Mouse (Mus musculus): ENCODE data around the gene Aagab.

Gene Aagab

GRCm38 (mm10) chr9:63655092-63655491 is 52.6 kb downstream of the Aagab start:
- TF ChIP-seq POU5F1 (IDR thresholded peaks at IDR 0.05; ENCODE audit: borderline replicate concordance, low read length) (no peak), CTCF (conservative IDR thresholded peaks at IDR 0.05; ENCODE audit: low read length) (no peak), NANOG (IDR thresholded peaks at IDR 0.05; ENCODE audit: borderline replicate concordance, low read length) (no peak)
- Histone ChIP-seq H3K27me3 (ENCODE audit: insufficient read depth, low read length) (no peaks in the 10 kb centered on the region), H3K36me3 (ENCODE audit: insufficient read depth, low read length) (peaks cover 26% of the 10 kb centered on the region)

DNA sequence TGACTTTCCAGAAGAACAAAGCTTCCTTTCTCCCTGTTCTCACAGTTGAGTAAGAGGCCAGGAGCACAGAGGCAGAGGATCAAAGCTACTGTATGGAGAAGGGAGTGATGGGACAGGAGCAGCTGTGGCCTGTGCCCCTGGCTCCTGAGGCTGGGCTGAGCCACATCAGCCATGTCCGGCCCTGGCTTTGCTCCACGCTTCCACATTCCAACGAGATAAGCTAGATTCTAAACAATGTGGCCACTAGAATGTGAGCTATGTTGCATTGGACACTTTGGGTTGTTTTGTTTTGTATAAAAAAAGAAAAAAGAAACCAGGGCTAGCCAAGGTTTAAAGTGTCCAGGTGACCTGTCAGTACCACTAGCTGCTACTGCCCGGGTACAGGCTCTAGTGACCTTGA is 54.7 kb downstream of the Aagab start:
- TF ChIP-seq CTCF (conservative IDR thresholded peaks at IDR 0.05; ENCODE audit: low read length): no peak
- no peak for TF ChIP-seq NANOG (IDR thresholded peaks at IDR 0.05; ENCODE audit: borderline replicate concordance, low read length)
- TF ChIP-seq POU5F1 (IDR thresholded peaks at IDR 0.05; ENCODE audit: borderline replicate concordance, low read length): no peak
- Histone ChIP-seq H3K4me1 (replicated peaks; ENCODE audit: low read depth, low read length) (peaks cover 8% of the 10 kb centered on the region), H3K27me3 (ENCODE audit: insufficient read depth, low read length) (no peaks in the 10 kb centered on the region), H3K36me3 (ENCODE audit: insufficient read depth, low read length) (peaks cover 21% of the 10 kb centered on the region), H3K4me3 (replicated peaks; ENCODE audit: low read length) (no peak overlapping the region), H3K9me3 (ENCODE audit: low read length) (no peaks in the 10 kb centered on the region)

More at GRCm38 (mm10) chr9:63655092-63655491, 52.6 kb downstream of the Aagab start:
- Histone ChIP-seq H3K4me3 (replicated peaks; ENCODE audit: low read length) (no peak overlapping the region), H3K9me3 (ENCODE audit: low read length) (no peaks in the 10 kb centered on the region), H3K4me1 (replicated peaks; ENCODE audit: low read depth, low read length) (peaks cover 22% of the 10 kb centered on the region)

- TF ChIP-seq POU5F1 (IDR thresholded peaks at IDR 0.05; ENCODE audit: borderline replicate concordance, low read length): no peak
- TF ChIP-seq CTCF (conservative IDR thresholded peaks at IDR 0.05; ENCODE audit: low read length): no peak
- TF ChIP-seq NANOG (IDR thresholded peaks at IDR 0.05; ENCODE audit: borderline replicate concordance, low read length): no peak
- Histone ChIP-seq H3K4me1 (replicated peaks; ENCODE audit: low read depth, low read length) (peaks cover 7% of the 10 kb centered on the region), H3K9me3 (ENCODE audit: low read length) (no peaks in the 10 kb centered on the region), H3K4me3 (replicated peaks; ENCODE audit: low read length) (no peak overlapping the region), H3K36me3 (ENCODE audit: insufficient read depth, low read length) (peaks cover 12% of the 10 kb centered on the region), H3K27me3 (ENCODE audit: insufficient read depth, low read length) (no peaks in the 10 kb centered on the region)
Observed at GRCm38 (mm10) chr9:63658436-63658835, 56.0 kb downstream of the Aagab start.

GRCm38 (mm10) chr9:63658970-63659371 is 56.5 kb downstream of the Aagab start:
- Histone ChIP-seq H3K27me3 (ENCODE audit: insufficient read depth, low read length) (no peaks in the 10 kb centered on the region), H3K36me3 (ENCODE audit: insufficient read depth, low read length) (peaks cover 12% of the 10 kb centered on the region), H3K4me1 (replicated peaks; ENCODE audit: low read depth, low read length) (peaks cover 7% of the 10 kb centered on the region), H3K4me3 (replicated peaks; ENCODE audit: low read length) (no peak overlapping the region), H3K9me3 (ENCODE audit: low read length) (no peaks in the 10 kb centered on the region)
- TF ChIP-seq CTCF (conservative IDR thresholded peaks at IDR 0.05; ENCODE audit: low read length): no peak
- TF ChIP-seq POU5F1 (IDR thresholded peaks at IDR 0.05; ENCODE audit: borderline replicate concordance, low read length): no peak
- TF ChIP-seq NANOG (IDR thresholded peaks at IDR 0.05; ENCODE audit: borderline replicate concordance, low read length): no peak

- Histone ChIP-seq H3K9me3 (ENCODE audit: low read length) (no peaks in the 10 kb centered on the region), H3K27me3 (ENCODE audit: insufficient read depth, low read length) (no peaks in the 10 kb centered on the region), H3K36me3 (ENCODE audit: insufficient read depth, low read length) (peaks cover 3% of the 10 kb centered on the region), H3K4me1 (replicated peaks; ENCODE audit: low read depth, low read length) (peaks cover 15% of the 10 kb centered on the region), H3K4me3 (replicated peaks; ENCODE audit: low read length) (no peak overlapping the region)
- TF ChIP-seq CTCF (conservative IDR thresholded peaks at IDR 0.05; ENCODE audit: low read length) (no peak), NANOG (IDR thresholded peaks at IDR 0.05; ENCODE audit: borderline replicate concordance, low read length) (no peak), POU5F1 (IDR thresholded peaks at IDR 0.05; ENCODE audit: borderline replicate concordance, low read length) (no peak)
Observed at GRCm38 (mm10) chr9:63660061-63660460, 57.6 kb downstream of the Aagab start.

DNA sequence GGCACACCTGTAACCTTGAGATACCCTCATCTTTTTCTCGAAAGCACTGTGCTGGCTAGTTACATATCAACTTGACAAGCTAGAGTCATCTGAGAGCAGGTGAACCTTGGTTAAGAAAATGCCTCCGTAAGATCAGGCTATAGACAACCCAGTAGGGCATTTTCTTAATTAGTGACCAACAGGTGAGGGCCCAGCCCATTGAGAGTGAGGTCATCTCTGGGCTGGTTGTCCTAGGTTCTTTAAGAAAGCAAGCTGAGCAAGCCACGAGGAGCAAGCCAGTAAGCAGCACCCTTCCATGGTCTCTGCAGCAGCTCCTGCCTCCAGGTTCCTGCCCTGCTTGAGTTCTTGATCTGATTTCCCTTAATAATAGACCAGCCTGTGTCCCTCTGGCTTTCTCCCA is 58.2 kb downstream of the Aagab start:
- Histone ChIP-seq H3K4me1 (replicated peaks; ENCODE audit: low read depth, low read length) (peaks cover 15% of the 10 kb centered on the region), H3K27me3 (ENCODE audit: insufficient read depth, low read length) (no peaks in the 10 kb centered on the region), H3K36me3 (ENCODE audit: insufficient read depth, low read length) (no peaks in the 10 kb centered on the region; the same call in 1 of the 2 replicates), H3K9me3 (ENCODE audit: low read length) (no peaks in the 10 kb centered on the region), H3K4me3 (replicated peaks; ENCODE audit: low read length) (no peak overlapping the region)
- TF ChIP-seq CTCF (conservative IDR thresholded peaks at IDR 0.05; ENCODE audit: low read length) (no peak), POU5F1 (IDR thresholded peaks at IDR 0.05; ENCODE audit: borderline replicate concordance, low read length) (no peak), NANOG (IDR thresholded peaks at IDR 0.05; ENCODE audit: borderline replicate concordance, low read length) (no peak)

DNA sequence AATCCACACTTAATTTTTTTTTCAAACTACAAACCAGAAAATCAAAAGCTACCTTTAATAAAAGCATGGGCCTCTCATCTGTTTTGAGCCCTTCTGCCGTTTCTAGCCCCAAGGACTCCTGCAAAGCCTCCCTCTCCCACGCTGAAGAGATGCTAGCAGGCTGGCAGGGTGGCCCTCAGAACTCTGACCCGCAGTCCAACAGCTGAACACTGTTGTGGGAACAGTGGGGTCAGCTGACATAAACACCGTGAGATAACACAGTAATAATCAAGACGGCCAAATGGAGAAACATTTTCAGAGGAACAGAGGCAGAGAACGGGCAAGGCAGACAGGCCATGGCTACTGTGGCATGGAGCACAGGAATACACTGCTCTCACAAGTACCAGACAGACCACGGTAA is 60.3 kb downstream of the Aagab start:
- H3K36me3 ChIP-seq (ENCODE audit: insufficient read depth, low read length): no peaks in the 10 kb centered on the region; the same call in 1 of the 2 replicates
- H3K27me3 ChIP-seq (ENCODE audit: insufficient read depth, low read length): no peaks in the 10 kb centered on the region
- TF ChIP-seq CTCF (conservative IDR thresholded peaks at IDR 0.05; ENCODE audit: low read length) (no peak), NANOG (IDR thresholded peaks at IDR 0.05; ENCODE audit: borderline replicate concordance, low read length) (no peak), POU5F1 (IDR thresholded peaks at IDR 0.05; ENCODE audit: borderline replicate concordance, low read length) (no peak)
- no peaks in the 10 kb centered on the region for H3K9me3 ChIP-seq (ENCODE audit: low read length)
- peaks cover 17% of the 10 kb centered on the region for H3K4me1 ChIP-seq (replicated peaks; ENCODE audit: low read depth, low read length)
- H3K4me3 ChIP-seq (replicated peaks; ENCODE audit: low read length): no peak overlapping the region

DNA sequence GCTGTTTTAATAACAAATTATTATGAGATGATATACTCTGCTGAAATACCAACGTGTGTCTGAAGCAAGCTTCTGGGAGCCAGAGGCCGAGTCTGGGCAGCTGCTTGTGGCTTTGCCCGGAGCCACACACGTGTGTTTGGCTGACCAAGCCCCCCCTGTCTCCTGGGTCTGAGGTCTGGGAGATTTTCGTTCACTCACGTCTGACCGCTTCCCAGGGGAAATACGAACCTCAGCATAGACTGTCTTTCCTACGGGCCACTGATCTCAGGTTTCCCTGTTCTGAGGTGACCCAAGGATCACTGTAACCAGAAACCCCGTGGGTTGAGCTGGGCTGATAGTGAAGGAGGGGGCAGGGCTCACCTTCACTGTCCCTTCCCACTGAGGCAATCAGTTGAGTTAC is 60.8 kb downstream of the Aagab start:
- H3K4me1 ChIP-seq (replicated peaks; ENCODE audit: low read depth, low read length): peaks cover 17% of the 10 kb centered on the region
- H3K9me3 ChIP-seq (ENCODE audit: low read length): no peaks in the 10 kb centered on the region
- no peaks in the 10 kb centered on the region for H3K27me3 ChIP-seq (ENCODE audit: insufficient read depth, low read length)
- H3K4me3 ChIP-seq (replicated peaks; ENCODE audit: low read length): no peak overlapping the region
- H3K36me3 ChIP-seq (ENCODE audit: insufficient read depth, low read length): no peaks in the 10 kb centered on the region; the same call in 1 of the 2 replicates
- TF ChIP-seq CTCF (conservative IDR thresholded peaks at IDR 0.05; ENCODE audit: low read length): no peak

DNA sequence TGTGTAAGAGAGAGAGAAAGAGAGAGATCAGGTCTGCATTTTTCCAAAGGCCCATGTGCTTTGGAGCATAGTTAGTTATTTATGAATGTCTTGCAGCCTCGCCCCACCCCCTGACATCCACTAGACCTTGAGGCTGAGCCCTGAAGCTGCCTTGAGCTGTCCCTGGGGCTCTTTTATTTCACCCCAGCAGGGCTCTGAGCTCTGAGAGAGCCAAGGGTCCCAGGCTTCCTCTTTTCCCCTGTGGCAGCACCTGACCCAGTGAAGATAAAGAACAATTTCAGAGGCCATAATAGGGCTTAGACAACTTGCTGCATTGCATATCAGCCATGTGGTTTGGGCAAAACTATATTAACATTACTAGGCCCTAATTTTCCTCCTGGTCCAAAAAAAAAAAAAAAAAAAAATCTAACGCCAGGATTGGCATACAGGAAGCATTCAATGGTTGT is 61.9 kb downstream of the Aagab start:
- Histone ChIP-seq H3K27me3 (ENCODE audit: insufficient read depth, low read length) (no peaks in the 10 kb centered on the region), H3K4me1 (replicated peaks; ENCODE audit: low read depth, low read length) (peaks cover 17% of the 10 kb centered on the region), H3K4me3 (replicated peaks; ENCODE audit: low read length) (no peak overlapping the region), H3K36me3 (ENCODE audit: insufficient read depth, low read length) (no peaks in the 10 kb centered on the region; the same call in 1 of the 2 replicates), H3K9me3 (ENCODE audit: low read length) (no peaks in the 10 kb centered on the region)
- TF ChIP-seq POU5F1 (IDR thresholded peaks at IDR 0.05; ENCODE audit: borderline replicate concordance, low read length) (no peak), NANOG (IDR thresholded peaks at IDR 0.05; ENCODE audit: borderline replicate concordance, low read length) (no peak), CTCF (conservative IDR thresholded peaks at IDR 0.05; ENCODE audit: low read length) (no peak)

Data from E14TG2a.4 (cell line).